Comparison of ENCODE assay signal across 8 mouse cellular contexts in the genomic region with DNA sequence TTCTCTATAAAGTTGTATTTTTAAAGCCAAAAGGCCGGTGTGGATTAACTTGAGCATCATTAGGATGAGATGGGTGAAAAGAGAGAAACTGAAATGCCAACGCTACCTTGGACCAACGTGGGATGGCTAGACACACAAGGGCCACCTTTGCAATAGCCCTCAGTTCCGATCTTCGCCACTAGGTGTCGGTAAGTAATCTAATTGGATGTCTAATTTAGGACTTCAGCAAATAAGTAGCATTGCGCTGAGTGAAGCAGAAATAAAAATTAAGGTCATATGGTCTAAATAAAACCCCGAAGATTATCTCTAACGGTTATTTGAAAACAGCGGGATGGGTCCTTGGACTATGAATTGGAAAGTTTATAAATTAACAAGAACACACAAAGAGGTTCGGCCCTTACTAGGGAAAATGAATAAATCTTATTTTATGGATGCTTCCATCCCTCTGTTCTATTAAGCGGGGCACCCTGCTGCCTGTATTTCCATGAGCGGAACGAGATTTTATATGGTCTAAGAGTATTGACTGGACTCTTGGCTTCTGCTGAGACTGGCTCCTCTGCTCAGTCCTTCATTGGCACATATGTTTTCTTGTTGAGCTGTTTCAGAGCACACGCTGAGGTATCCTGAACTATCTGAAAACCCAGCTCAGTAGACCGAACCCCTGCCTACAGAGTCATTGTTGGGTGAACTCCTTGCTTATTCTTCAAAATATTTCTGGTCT.
DNase-seq lines count a peak whose midpoint lies in the region; ATAC-seq lines count a peak whose summit lies in the region.

No protein-coding gene starts in this region.

- 29% methylated on average over 16 of the region's 16 CpGs for WGBS in neural tube, embryonic 12.5 days

- no peak overlapping the region for H3K4me2 ChIP-seq in neural tube, embryonic 12.5 days (replicated peaks)

- no peaks in the 10 kb centered on the region for H3K36me3 ChIP-seq in neural tube, embryonic 12.5 days

- H3K27me3 ChIP-seq in neural tube, embryonic 12.5 days (replicated peaks), result no peaks in the 10 kb centered on the region

- no peaks in the 10 kb centered on the region for H3K9me3 ChIP-seq in neural tube, embryonic 12.5 days

- H3K4me3 ChIP-seq in neural tube, embryonic 12.5 days, result no peak overlapping the region

- no peak overlapping the region for H3K27ac ChIP-seq in neural tube, embryonic 12.5 days

- H3K9ac ChIP-seq in neural tube, embryonic 12.5 days, result no peak overlapping the region

- intact Hi-C loops in left cerebral cortex, postnatal 4 days (cut with DNase I), result loop anchor here (10.0 kb wide), 1 partner anchor 482 kb away; no protein-coding TSS in a partner anchor

- H3K4me1 ChIP-seq in neural tube, embryonic 12.5 days, result no peaks in the 10 kb centered on the region

- DNase-seq in 416B (ENCODE audit: low read depth), result peak; percentile 75
- DNase-seq in cerebellum, postnatal 36 days, result peak; percentile 79 to 91
- DNase-seq in gastrocnemius, adult 8-10 months (ENCODE audit: low spot score in 2 of 2), result peak; percentile 64 to 79
- peak; percentile 86 for DNase-seq in kidney, adult 18-20 months
- DNase-seq in left cerebral cortex, postnatal 4 days, result peak; percentile 91
- DNase-seq in telencephalon, adult 2 months (ENCODE audit: low read depth, low spot score), result peak; percentile 60

- ATAC-seq in activated CD4-positive, CD25-positive, alpha-beta regulatory T cell, adult 4 months, result peak; percentile 81
- peak; percentile 65; the same call in 1 of the 2 replicates for ATAC-seq in neural tube, embryonic 12.5 days (ENCODE audit: low FRiP score, low read depth)
